Mouse (Mus musculus) adrenal gland, postnatal 25 days (tissue): ENCODE measurements around the gene Cdk5r1. TPM values are rescaled to one million over a fixed set of nuclear protein-coding genes. Genes with fewer than 3 reads are reported as not detected.
"Not testable (repeated sequence)": the region's sequence is repeated elsewhere in the genome, so short reads cannot be mapped to it uniquely, and the experiment has no call there.

ENCODE experiments used
- DNase-seq: peaks from one replicate; pipeline ENCODE4 v3.0.0; 2021; ENCODE audit warnings: mixed read lengths
- long read RNA-seq: library from polyadenylated mRNA; stranded (forward); transcript quantifications from one replicate; pipeline ENCODE4 v2.0.0, GENCODE M21; 2021
- total RNA-seq: library from RNA; stranded (reverse); gene quantifications from 2 replicates; pipeline ENCODE4 v1.2.3, GENCODE M21; 2021

The Cdk5r1 gene
- 2.7 and 3.2 TPM in 2 replicates for total RNA-seq
- long read RNA-seq = 0 reads

GRCm38 (mm10) chr11:80476222-80477189 is at the start of gene Cdk5r1:
TSS of gene Cdk5r1 (plus strand) at chr11:80477023.
- peak; percentile 88 for DNase-seq

GRCm38 (mm10) chr11:80428381-80429008 is 48.3 kb upstream of the Cdk5r1 start, which contains the start of gene Psmd11:
TSS of gene Psmd11 (plus strand) at chr11:80428615.
- peak; percentile 95 for DNase-seq

- DNase-seq = peak; percentile 37
Observed at GRCm38 (mm10) chr11:80429009-80429475, 47.8 kb upstream of the Cdk5r1 start.

GRCm38 (mm10) chr11:80429500-80430166 is 47.2 kb upstream of the Cdk5r1 start:
- DNase-seq = no peak

GRCm38 (mm10) chr11:80430366-80430910 is 46.4 kb upstream of the Cdk5r1 start:
- DNase-seq = no peak

- no peak for DNase-seq
Observed at GRCm38 (mm10) chr11:80446916-80447315, 29.9 kb upstream of the Cdk5r1 start.

- DNase-seq = no peak
Observed at GRCm38 (mm10) chr11:80449859-80450258, 27.0 kb upstream of the Cdk5r1 start.

GRCm38 (mm10) chr11:80452242-80452641 is 24.6 kb upstream of the Cdk5r1 start:
- no peak for DNase-seq

GRCm38 (mm10) chr11:80453198-80453597 is 23.6 kb upstream of the Cdk5r1 start:
- no peak for DNase-seq

GRCm38 (mm10) chr11:80463605-80464130 is 13.2 kb upstream of the Cdk5r1 start:
- not testable (repeated sequence) for DNase-seq

- no peak for DNase-seq
Observed at GRCm38 (mm10) chr11:80471836-80472605, 4.8 kb upstream of the Cdk5r1 start.

GRCm38 (mm10) chr11:80474175-80474691 is 2.6 kb upstream of the Cdk5r1 start:
- DNase-seq = no peak

GRCm38 (mm10) chr11:80474846-80475245 is 2.0 kb upstream of the Cdk5r1 start:
- DNase-seq = no peak

GRCm38 (mm10) chr11:80475544-80475943 is 1.3 kb upstream of the Cdk5r1 start:
- DNase-seq = no peak

- no peak for DNase-seq
Observed at GRCm38 (mm10) chr11:80477341-80478199, 747 bp downstream of the Cdk5r1 start.

- DNase-seq = no peak
Observed at GRCm38 (mm10) chr11:80478694-80479412, 2.0 kb downstream of the Cdk5r1 start.

GRCm38 (mm10) chr11:80479425-80479824 is 2.6 kb downstream of the Cdk5r1 start:
- no peak for DNase-seq

- DNase-seq = no peak
Observed at GRCm38 (mm10) chr11:80479906-80480866, 3.4 kb downstream of the Cdk5r1 start.
